Mouse (Mus musculus): ENCODE results near the gene Akap6.

The Akap6 gene

GRCm38 (mm10) chr12:52699146-52699545, at the start of gene Akap6:
Gene Akap6, plus strand, starts transcription at chr12:52699383.
- DNase-seq (ENCODE audit: low read depth, low spot score), result no peak

GRCm38 (mm10) chr12:52662907-52663790, 36.0 kb upstream of the Akap6 start:
- DNase-seq (ENCODE audit: low read depth, low spot score), result no peak

DNA sequence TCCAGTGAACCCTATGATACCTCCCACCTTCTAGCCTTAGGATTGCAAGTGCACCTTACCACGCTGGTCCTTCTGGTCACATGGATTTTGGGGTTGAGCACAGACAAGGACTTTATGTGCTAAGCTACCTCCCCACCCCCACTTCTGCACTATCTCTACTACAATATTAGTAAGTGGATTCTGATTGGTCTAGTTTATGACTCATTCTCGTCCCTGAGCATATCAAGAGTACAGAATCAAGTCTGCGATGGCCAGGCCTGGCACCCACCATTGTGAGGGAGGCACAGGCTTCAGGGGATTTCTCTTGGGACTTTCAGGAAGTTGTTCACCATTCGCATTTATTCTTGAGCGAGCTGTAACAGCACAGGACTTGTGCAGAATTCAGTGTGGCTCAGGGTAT, 34.2 kb upstream of the Akap6 start:
- no peak for DNase-seq (ENCODE audit: low read depth, low spot score)

- no peak for DNase-seq (ENCODE audit: low read depth, low spot score)
Observed at GRCm38 (mm10) chr12:52671436-52671835, 27.7 kb upstream of the Akap6 start.

DNA sequence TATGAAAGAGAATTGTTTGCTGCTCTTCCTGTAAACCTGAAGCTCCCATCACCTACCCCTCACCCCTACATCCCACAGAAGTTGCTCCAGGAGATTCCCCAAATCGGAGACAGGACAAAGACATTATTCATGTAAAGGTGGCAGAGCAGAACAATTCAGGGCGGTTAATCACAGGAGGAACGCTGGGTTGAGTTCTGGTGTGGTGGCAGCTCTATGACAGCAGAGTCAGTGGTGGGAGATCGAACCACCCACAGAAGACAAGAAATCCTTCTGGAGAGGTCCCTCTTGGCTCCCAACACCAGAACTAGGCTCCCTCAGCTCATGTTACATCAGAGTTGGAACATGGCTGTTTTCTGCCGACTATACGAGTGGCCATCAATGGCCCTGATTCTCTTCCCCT, 27.2 kb upstream of the Akap6 start:
- DNase-seq (ENCODE audit: low read depth, low spot score), result no peak

DNA sequence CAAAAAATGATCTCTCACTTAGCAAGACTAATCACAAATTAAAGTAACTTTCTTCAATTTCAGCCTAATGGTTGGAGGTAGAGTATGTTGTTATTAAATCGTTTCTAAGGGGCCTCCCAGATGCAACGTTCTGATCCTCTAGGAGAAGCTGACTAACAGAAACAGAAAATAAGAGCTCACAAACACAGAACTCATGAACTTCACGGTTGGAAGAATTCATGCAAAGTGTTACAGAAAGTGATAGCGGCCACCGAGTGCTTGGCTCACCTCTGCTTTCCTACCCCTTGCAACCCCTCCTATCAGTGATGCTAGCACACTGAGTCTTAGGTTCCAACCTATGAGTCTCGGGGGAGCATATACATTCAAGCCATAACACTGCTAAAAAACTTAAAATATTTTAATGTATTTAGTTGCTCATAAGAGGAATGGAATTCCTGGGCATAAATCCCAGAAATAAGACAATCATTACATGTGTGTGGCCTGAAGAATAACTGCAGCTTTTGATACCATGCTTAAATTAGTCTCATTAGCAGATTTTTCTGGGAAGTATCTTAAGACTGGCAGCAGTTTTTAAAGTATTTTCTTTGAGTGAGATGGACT, 25.7 kb upstream of the Akap6 start:
- DNase-seq (ENCODE audit: low read depth, low spot score), result no peak

- no peak for DNase-seq (ENCODE audit: low read depth, low spot score)
Observed at GRCm38 (mm10) chr12:52675010-52675409, 24.2 kb upstream of the Akap6 start.

- no peak for DNase-seq (ENCODE audit: low read depth, low spot score)
Observed at GRCm38 (mm10) chr12:52687355-52687754, 11.8 kb upstream of the Akap6 start.

DNA sequence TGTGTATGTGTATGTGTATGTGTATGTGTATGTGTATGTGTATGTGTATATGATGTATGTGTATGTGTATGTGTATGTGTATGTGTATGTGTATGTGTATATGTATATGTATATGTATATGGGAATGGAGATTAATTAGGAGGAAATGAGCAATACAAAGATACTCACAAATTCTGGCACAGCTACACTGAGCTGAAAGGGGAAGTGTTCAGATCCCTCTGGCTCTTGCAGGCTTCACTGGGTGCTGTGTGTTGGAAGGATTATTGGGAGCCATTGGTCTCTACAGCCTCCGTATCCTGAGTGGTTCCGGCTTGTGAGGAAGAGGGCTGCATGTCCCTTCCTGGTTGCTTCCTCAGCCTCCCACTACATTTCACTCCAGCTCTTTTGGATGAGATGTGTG, 10.5 kb upstream of the Akap6 start:
- DNase-seq (ENCODE audit: low read depth, low spot score), result no peak

- no peak for DNase-seq (ENCODE audit: low read depth, low spot score)
Observed at GRCm38 (mm10) chr12:52691552-52691951, 7.6 kb upstream of the Akap6 start.

- no peak for DNase-seq (ENCODE audit: low read depth, low spot score)
Observed at GRCm38 (mm10) chr12:52692290-52692974, 6.8 kb upstream of the Akap6 start.

DNA sequence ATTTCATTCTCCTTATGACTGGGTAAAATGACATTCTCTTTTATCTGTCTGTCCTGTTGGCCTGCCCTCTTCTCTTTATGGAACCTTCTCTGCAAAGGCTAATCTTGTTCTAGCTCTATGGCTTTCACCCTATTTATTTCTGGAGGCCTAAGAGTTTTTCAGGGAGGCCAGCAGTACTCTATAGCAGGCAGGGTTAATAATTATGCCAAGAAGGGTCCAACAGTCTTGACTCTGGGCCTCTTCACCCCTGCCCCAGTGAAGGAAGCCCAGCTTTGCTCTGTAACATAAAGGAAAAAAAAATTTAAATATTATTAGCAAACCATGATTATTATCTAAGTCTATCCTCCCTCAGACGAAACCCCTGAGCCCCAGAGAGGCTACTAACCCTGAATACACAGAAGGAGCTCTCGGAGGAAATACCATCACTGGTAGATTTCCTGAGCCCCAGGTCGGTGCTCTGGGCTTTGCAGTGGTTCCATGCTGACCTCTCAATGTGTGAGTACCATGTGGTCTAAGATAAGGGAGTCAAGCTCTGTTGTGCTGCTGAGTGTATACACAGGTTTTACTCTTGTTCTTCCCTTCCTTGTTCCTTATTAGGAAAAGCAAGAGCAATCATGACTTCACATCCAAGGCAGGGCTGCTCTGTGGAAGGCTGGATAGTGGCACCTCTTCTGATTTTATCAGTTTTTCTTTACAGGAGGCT, 1.6 kb upstream of the Akap6 start:
- no peak for DNase-seq (ENCODE audit: low read depth, low spot score)

GRCm38 (mm10) chr12:52698276-52698930, 780 bp upstream of the Akap6 start:
- no peak for DNase-seq (ENCODE audit: low read depth, low spot score)

DNA sequence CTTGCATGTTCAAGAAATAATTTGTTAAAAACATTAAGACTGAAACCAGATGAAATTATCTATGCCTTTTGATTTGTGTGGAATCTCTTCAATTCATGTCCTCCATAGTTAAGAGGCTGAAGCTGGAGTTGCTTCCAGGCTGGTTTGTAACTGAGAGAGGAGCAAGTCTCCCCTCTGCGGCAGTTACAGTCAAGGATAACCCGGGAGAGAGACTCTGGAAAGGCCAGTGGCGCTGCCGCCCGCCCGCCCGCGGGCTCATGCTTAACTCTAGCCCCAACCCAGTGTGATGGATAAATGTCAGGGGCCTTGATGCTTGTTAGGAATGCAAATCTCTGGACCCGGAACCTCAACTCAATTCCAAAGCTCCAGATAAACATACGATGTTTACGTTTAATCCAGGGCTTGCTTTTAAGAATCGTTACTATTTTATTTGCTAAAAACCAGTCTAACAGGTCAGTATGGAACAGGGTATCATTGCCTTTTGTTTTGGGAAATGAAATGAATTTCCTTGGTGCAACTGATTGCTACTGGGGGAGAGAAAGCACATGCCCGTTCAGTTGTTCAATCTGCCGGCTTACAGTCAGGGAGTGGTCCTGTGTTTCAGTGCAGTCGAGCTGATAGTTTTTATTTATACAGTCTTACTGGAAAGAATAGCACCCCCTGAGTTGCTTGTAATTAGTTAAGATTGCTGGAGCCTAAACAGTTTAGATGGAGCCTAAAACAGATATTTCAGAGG, 946 bp downstream of the Akap6 start:
- DNase-seq (ENCODE audit: low read depth, low spot score), result no peak

GRCm38 (mm10) chr12:52700697-52701191, 1.6 kb downstream of the Akap6 start:
- DNase-seq (ENCODE audit: low read depth, low spot score), result no peak

DNA sequence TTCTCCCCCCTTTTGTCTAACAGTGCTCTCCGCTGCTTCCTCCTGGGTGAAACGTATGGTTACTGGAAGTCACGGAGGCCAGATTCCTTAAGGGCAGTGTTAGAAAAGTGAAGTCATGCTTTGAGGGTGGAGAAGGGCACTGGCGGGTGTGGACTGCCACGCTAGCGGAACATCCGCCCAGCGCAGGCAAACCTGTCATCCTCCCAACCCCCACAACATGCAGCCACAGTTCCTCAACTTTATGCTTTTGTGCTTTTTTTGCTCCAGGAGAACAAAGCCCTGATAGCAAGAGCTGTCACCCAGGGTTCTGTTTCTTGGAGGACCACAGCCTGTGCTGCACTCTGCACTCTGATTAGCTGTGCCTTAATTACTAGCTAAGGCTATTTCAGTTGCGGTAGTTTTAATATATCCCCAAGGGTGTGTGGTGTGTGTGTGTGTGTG, 2.0 kb downstream of the Akap6 start:
- peak; percentile 41 for DNase-seq (ENCODE audit: low read depth, low spot score)

DNA sequence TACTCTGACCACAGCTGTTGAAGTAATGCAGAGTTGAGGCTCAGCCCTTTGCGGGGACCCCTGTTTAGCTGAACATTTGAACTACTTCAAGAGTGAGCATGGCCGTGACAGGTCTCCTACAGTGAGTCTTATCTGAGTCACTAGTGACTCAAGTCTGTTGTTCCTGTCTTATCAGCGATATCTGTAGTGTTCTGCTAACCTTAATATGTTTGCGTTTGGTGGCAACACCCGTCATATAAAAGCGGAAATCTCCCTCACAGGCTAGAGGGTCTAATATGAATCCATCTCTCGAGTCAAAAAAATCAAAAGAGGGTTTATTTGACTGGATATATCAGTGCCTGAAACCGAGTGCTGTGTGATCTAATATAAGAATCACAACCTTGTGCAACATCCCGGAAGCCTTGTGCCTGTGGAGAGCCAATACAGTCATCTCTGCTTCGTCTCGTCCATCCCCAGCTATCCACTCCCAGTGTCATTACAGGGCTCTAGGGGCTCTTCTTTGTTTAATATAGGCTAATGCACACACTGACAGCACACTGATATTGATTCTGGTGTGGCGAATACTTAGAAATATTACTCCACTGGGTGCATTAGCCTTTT, 3.3 kb downstream of the Akap6 start:
- DNase-seq (ENCODE audit: low read depth, low spot score), result peak; percentile 4

- DNase-seq (ENCODE audit: low read depth, low spot score), result no peak
Observed at GRCm38 (mm10) chr12:52704081-52704480, 4.9 kb downstream of the Akap6 start.

DNA sequence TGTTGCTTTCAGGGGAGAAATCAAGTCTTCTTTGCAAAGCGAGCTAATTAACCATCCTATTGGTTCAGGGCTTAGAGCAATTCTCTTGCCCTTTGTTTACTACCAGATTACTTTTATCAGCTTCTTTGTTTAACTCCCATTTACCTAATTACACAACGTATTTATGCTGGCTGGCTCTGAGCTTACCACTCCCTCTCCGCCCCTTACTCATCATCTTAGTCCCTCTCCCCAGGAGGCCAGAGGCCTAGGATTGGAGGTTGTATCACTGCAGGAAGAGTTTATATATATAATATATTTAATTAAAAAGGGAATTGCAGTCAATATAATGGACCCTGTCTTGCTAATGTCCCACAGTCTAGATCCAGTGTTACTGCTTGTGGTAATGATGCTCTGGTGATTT, 5.6 kb downstream of the Akap6 start:
- DNase-seq (ENCODE audit: low read depth, low spot score), result no peak

DNA sequence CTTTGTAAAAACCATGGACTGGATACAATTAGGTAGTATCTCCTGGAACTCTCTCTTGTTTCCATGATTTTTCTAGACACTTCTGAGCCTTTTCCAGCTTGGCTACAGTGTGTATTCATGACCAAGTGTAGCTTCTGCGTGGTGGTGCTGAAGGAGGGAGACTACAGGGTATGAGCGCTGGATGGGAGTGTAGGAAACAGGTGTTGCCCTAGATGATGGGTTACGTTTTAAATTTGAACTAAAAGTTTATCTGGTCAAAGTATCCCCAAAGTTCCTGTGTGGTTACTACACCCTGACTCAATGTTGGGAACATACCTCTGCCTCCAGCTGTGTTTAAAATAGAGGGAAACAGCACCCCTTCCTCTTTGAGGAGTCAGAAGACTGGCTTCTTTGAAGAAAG, 12.2 kb downstream of the Akap6 start:
- DNase-seq (ENCODE audit: low read depth, low spot score), result no peak

All from CD4-positive, CD25-positive, alpha-beta regulatory T cell, adult 2 months (primary cell).